Mouse (Mus musculus): Measurements from ENCODE around the gene Esm1. TPM values are rescaled to one million over a fixed set of nuclear protein-coding genes. Genes with fewer than 3 reads are reported as not detected.

Gene Esm1
- polyA plus RNA-seq, 1 experiment from 2014 or later, result 1.6 TPM

DNA sequence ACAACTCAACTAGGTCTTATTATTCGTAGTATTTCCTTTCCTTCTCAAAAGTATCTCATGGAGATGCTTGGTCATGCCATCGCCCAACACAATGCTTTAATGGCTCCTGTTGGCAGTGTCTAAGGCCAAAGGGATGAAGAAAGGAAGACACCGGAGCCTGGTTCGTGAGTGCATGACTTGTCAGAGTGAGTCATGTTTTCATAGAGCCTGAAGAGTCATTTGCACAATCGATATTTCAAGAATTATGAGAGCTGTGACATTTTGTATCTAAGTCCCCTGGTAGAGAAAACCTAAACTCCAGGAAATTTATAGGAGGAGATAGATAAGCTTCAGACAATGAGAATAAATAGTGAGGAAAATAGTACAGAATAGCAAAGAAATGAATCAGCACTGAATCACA is 49.8 kb downstream of the Esm1 start:
- H3K4me3 ChIP-seq (ENCODE audit: low read depth, low read length), result no peak overlapping the region
- no peaks in the 10 kb centered on the region for H3K27me3 ChIP-seq (ENCODE audit: insufficient read depth, low read length)
- no peaks in the 10 kb centered on the region for H3K9me3 ChIP-seq (ENCODE audit: low read depth, low read length)
- no peak overlapping the region for H3K9ac ChIP-seq
- WGBS, result 83% methylated on average over 5 of the region's 5 CpGs
- no peak overlapping the region for H3K4me2 ChIP-seq
- no peak overlapping the region for H3K27ac ChIP-seq (ENCODE audit: low read depth)
- H3K36me3 ChIP-seq (ENCODE audit: insufficient read depth), result no peaks in the 10 kb centered on the region
- DNase-seq (no peak), ATAC-seq (ENCODE audit: insufficient read depth) (no peak)
- no peak for TF ChIP-seq CTCF (IDR thresholded peaks at IDR 0.05; ENCODE audit: low read depth)
- no peaks in the 10 kb centered on the region for H3K4me1 ChIP-seq (ENCODE audit: insufficient read depth)

DNA sequence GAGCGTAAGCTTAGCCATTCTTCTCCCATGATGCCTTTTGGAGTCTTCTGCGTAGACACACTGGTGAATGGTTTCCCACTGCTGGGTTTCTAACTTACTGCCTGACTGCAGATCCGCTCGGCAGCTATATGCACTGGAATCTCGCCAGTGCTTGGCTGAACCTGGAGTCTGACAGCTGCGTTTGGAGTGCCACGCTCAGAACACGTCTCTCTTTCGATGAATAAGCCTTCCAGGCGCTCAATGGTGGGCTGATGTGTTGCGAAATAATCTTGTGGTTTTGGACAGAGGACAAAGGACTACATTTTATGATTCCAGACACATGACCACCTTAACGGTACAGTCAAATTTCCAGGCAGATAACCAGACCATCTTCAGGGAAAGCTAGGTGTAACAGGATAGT is 53.4 kb downstream of the Esm1 start:
- Histone ChIP-seq H3K9me3 (ENCODE audit: low read depth, low read length) (no peaks in the 10 kb centered on the region), H3K27ac (ENCODE audit: low read depth) (no peak overlapping the region), H3K36me3 (ENCODE audit: insufficient read depth) (no peaks in the 10 kb centered on the region), H3K4me1 (ENCODE audit: insufficient read depth) (no peaks in the 10 kb centered on the region), H3K9ac (no peak overlapping the region), H3K4me2 (peak overlapping the region; percentile 29; the same call in 1 of the 2 replicates), H3K27me3 (ENCODE audit: insufficient read depth, low read length) (no peaks in the 10 kb centered on the region), H3K4me3 (ENCODE audit: low read depth, low read length) (no peak overlapping the region)
- TF ChIP-seq CTCF (IDR thresholded peaks at IDR 0.05; ENCODE audit: low read depth), result no peak
- DNase-seq (peak; percentile 82), ATAC-seq (ENCODE audit: insufficient read depth) (peak; percentile 62; the same call in 1 of the 2 replicates)
- WGBS, result 42% methylated on average over 12 of the region's 12 CpGs

DNA sequence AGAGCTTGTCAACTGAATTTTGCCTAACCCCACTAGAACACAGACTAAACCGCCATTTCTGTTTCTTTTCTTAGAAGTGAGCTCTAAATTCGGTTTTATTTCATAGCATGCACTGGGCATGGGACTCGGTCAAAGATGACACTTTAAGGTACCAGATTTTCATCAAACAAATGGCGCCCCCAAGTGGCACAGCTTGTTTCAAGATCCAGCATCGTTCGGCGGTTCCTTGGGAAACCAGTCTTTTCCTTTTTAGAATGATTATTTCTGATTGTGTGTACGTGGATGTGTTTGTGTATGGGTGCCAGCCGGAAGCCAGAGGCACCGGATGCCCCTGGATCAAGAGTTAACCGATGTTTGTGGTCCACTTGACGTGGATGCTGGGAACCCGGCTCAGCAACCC is 55.8 kb downstream of the Esm1 start:
- H3K27ac ChIP-seq (ENCODE audit: low read depth), result no peak overlapping the region
- no peaks in the 10 kb centered on the region for H3K27me3 ChIP-seq (ENCODE audit: insufficient read depth, low read length)
- TF ChIP-seq CTCF (IDR thresholded peaks at IDR 0.05; ENCODE audit: low read depth), result peak; percentile 64
- no peak overlapping the region for H3K4me2 ChIP-seq
- ATAC-seq (ENCODE audit: insufficient read depth) (no peak), DNase-seq (peak; percentile 88)
- no peak overlapping the region for H3K4me3 ChIP-seq (ENCODE audit: low read depth, low read length)
- H3K36me3 ChIP-seq (ENCODE audit: insufficient read depth), result no peaks in the 10 kb centered on the region
- H3K4me1 ChIP-seq (ENCODE audit: insufficient read depth), result no peaks in the 10 kb centered on the region
- H3K9me3 ChIP-seq (ENCODE audit: low read depth, low read length), result no peaks in the 10 kb centered on the region
- no peak overlapping the region for H3K9ac ChIP-seq
- 26% methylated on average over 13 of the region's 13 CpGs for WGBS

DNA sequence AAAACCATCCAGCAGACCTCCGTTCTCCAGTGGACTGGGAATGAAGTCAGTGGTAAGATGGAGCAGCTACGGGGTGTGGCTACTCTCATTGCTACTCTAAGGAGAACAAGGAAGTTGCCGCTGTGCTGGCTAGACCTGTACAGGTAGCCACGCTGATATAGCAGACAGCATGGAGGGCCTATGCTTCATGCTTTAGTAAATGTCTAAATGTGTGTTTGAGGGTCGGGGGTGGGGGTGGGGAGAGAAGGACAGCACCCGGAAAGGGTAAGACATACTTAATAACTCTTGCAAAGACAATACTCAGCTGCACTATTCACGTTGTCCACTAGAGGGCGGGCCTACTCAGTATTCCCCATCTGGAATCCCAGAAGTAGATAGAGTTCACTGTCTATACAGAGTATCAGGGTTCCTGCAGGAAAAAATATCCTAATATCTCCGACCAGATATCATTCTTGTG is 57.1 kb downstream of the Esm1 start:
- H3K9ac ChIP-seq, result no peak overlapping the region
- peak; percentile 95 for DNase-seq
- no peak overlapping the region for H3K4me3 ChIP-seq (ENCODE audit: low read depth, low read length)
- 25% methylated on average over 9 of the region's 9 CpGs for WGBS
- no peaks in the 10 kb centered on the region for H3K4me1 ChIP-seq (ENCODE audit: insufficient read depth)
- H3K4me2 ChIP-seq, result peak overlapping the region; percentile 43
- peak; percentile 88 for TF ChIP-seq CTCF (IDR thresholded peaks at IDR 0.05; ENCODE audit: low read depth)
- H3K27me3 ChIP-seq (ENCODE audit: insufficient read depth, low read length), result no peaks in the 10 kb centered on the region
- no peaks in the 10 kb centered on the region for H3K9me3 ChIP-seq (ENCODE audit: low read depth, low read length)
- peak; percentile 36; the same call in 1 of the 2 replicates for ATAC-seq (ENCODE audit: insufficient read depth)
- no peak overlapping the region for H3K27ac ChIP-seq (ENCODE audit: low read depth)
- H3K36me3 ChIP-seq (ENCODE audit: insufficient read depth), result no peaks in the 10 kb centered on the region

DNA sequence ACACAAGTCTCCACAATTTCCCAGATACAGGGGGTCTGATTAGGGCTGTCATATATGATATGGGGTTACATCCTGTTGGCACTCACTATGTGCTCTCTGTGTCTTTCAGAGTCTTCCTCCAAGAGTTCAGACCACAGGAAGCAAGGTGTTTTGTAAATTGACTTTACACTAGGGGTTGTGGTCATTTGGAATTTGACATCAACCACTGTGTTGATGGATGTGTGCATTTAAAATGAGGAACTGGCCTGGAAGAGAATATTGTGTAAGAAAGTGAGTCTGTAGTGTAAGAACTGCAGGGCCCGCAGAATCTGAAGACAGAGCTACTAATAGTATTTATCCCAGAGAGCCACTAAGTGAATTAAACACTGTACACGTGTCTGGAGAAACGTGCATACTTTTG is 57.7 kb downstream of the Esm1 start:
- TF ChIP-seq CTCF (IDR thresholded peaks at IDR 0.05; ENCODE audit: low read depth), result no peak
- Histone ChIP-seq H3K4me2 (no peak overlapping the region), H3K4me1 (ENCODE audit: insufficient read depth) (no peaks in the 10 kb centered on the region), H3K9me3 (ENCODE audit: low read depth, low read length) (no peaks in the 10 kb centered on the region), H3K36me3 (ENCODE audit: insufficient read depth) (no peaks in the 10 kb centered on the region), H3K27me3 (ENCODE audit: insufficient read depth, low read length) (no peaks in the 10 kb centered on the region), H3K9ac (no peak overlapping the region), H3K27ac (ENCODE audit: low read depth) (no peak overlapping the region), H3K4me3 (ENCODE audit: low read depth, low read length) (no peak overlapping the region)
- DNase-seq (no peak), ATAC-seq (ENCODE audit: insufficient read depth) (no peak)
- WGBS, result 68% methylated on average over 3 of the region's 3 CpGs

Other genes starting within 250 kb of the Esm1 start
- gene Ccno, start 221.9 kb upstream of the Esm1 start, polyA plus RNA-seq (2014; fragmentation: Nextera tagmentation; extraction: Ambion mirVana), result 5.2 and 5.8 TPM in 2 replicates
- 1.1 and 2.2 TPM in 2 replicates for gene Mcidas, start 215.8 kb upstream of the Esm1 start, polyA plus RNA-seq (2014; fragmentation: Nextera tagmentation; extraction: Ambion mirVana)
- 0.28 TPM in 1 of 2 replicates, not detected in the other for gene Cdc20b, start 174.5 kb upstream of the Esm1 start, polyA plus RNA-seq (2014; fragmentation: Nextera tagmentation; extraction: Ambion mirVana)
- 159 and 170 TPM in 2 replicates for gene Gpx8, start 163.2 kb upstream of the Esm1 start, polyA plus RNA-seq (2014; fragmentation: Nextera tagmentation; extraction: Ambion mirVana)
- gene Gzma, start 108.7 kb upstream of the Esm1 start, polyA plus RNA-seq (2014; fragmentation: Nextera tagmentation; extraction: Ambion mirVana), result not detected in 2 replicates
- gene Gzmk, start 16.2 kb downstream of the Esm1 start, polyA plus RNA-seq (2014; fragmentation: Nextera tagmentation; extraction: Ambion mirVana), result not detected in 2 replicates
- gene BC067074, start 83.5 kb downstream of the Esm1 start, polyA plus RNA-seq (2014; fragmentation: Nextera tagmentation; extraction: Ambion mirVana), result 5.3 and 5.4 TPM in 2 replicates

All from lung, embryonic 14.5 days (tissue).